Mouse (Mus musculus) T-helper 17 cell (primary cell): Measurements from ENCODE around the gene Tmsb15l.
"Not testable (repeated sequence)": the region's sequence is repeated elsewhere in the genome, so short reads cannot be mapped to it uniquely, and the experiment has no call there.

Experiments used
- in situ Hi-C, 2 experiments: fragments of 300-600 bp; cut with MboI, MseI; formaldehyde crosslinking; loops; 1 replicate in 1 of 2; 2 replicates in 1 of 2; pipeline ENCODE4 v1.15.1; 2025; ENCODE audit warnings: high pct_unique_total_duplicates in 2 of 2

Tmsb15l gene

DNA sequence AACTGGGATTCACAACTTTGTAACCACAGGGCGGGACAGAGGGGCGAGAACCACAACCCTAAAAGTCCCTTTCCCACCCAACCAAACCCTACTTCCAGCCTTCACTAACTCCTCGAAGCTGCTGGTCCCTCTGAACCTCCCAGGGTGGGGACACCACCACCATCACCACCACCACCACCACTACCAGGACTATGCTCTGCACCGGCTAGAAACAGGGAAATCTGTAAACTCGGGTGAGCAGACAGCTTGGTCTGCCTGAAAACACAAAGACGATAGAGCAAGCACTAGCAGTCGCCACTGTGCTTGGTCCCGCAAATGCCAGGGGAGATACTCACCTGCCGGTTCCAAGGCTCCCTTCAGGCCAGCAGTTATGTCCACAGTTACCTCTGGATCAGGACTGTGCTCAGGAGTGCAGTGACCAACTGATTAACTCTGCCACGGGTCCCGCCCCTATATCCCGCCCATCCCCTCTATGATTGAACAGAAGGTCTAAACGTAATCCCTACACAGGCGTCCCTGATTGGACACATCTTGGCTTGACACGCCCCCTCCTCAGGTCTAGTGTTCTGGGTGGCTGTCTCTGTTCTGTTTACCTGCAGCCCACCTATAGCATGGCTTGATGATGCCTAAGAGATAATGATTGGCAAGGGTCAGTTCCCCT, at the start of gene Tmsb15l, which contains the start of gene Tmsb15b1:
Gene Tmsb15l (minus strand): TSS at position 446 of the 661 bp plus-strand sequence.
Gene Tmsb15b1 (minus strand): TSS at position 451 of the 661 bp plus-strand sequence.
- in situ Hi-C loops = no loop called here

DNA sequence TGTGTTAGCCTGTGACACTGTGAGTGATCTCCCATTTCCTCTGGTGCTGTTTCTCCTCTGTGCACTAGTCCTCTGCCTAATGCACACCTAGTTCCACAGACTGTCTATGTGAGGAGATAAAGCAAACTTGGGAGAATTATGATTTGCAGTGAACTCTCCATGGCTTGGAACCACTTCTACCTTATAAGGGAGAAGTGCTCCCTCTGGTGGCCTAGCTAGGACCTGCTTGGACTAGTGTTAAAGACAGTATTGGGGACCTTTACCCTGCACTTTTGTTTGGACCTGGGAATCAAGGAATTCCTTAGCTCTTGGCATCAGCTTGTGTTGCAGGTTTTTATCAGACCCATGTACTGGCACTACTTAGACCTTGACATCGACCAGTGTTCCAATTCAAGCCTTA, 42.6 kb upstream of the Tmsb15l start:
- in situ Hi-C loops = loop anchor here in 1 of 2 experiments (10.0 kb wide), 2 partner anchors 275 to 415 kb away; partner anchors contain the start of gene Morf4l2

GRCm38 (mm10) chrX:137017668-137018067, 41.0 kb upstream of the Tmsb15l start:
- in situ Hi-C loops = loop anchor here in 1 of 2 experiments (10.0 kb wide), 2 partner anchors 273 to 413 kb away; partner anchors contain the start of gene Morf4l2

DNA sequence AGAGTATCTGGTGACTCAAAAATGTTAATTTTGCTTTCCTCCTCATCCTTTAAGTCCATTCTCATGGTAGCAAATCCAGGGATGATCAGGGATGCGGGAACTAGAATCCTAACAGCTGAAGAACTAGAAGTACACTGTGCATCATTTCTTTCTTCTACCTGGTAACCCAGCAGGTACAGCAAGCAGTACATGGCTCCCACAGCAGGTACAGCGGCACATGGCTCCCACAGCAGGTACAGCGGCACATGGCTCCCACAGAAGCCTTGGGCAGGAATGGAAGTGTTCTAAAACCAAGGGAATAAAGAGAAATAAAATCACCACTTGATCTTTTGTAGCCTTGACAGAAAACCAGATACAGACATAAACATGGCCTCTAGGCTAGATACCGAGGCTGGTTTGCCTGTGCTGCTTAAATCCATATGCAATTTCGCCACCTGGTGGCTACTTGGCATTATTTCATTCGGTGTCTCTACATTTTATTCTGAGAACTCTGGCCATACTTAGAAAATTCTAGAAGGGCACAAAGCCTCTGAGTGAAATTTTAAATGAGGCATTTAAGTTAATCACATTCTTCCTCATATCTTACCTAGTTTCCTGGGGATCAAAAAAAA, 38.5 kb upstream of the Tmsb15l start:
- in situ Hi-C loops = loop anchor here in 1 of 2 experiments (10.0 kb wide), 2 partner anchors 270 to 410 kb away; partner anchors contain the start of gene Morf4l2

- in situ Hi-C loops = no loop called here
Observed at GRCm38 (mm10) chrX:136996256-136996655, 19.6 kb upstream of the Tmsb15l start.

DNA sequence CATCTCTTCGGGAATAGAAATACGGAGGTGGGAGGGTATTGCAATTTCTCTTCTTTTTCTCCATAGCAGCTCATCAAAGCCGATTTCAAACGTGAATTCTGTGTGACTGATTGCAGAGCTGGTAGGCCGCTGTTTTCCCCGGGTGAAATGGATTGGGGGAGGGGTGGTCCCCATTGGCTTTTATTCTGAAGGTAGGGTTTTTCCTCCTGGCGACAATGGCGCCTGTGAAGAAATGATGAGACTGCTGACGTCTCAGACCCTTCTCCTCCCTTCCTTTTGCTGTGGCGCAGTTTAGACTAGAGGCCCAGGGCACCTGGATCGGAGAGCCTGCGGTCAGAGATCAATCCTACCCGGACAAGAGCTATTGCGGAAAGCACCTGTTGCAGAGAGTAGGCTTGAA, 17.0 kb upstream of the Tmsb15l start:
- in situ Hi-C loops = no loop called here

DNA sequence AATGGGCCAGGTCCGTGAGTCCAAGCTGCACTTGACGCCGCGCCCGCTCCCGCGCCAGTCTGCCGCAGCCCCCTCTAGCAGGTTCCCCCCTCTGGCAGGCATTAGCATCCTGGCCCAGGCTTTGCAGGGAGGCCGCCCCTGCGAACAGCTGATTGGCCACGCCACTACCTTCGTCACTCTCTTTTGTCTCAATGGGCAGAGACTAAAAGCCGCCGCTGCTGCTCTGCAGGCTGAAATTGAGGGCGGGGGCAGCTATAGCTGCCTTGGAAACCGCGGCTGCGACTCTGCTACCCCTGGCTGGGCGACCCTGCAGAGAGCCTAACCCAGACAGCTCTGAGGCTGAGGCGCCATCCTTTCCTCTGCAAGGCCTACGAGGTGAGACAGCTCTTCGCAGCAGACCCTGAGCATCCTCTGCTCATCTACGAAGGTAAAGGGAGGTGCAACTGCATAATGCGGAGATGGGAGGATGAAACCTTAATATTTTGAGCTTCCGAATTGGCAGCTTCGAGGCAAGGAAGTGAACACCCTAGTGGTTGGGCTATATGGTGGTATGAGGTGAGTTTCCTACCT, 16.4 kb upstream of the Tmsb15l start, which contains the start of gene Zcchc18:
Gene Zcchc18 (plus strand): TSS at position 178 of the 570 bp plus-strand sequence.
- in situ Hi-C loops = no loop called here

GRCm38 (mm10) chrX:136992191-136992965, 15.7 kb upstream of the Tmsb15l start:
- in situ Hi-C loops = no loop called here

GRCm38 (mm10) chrX:136991274-136991673, 14.6 kb upstream of the Tmsb15l start:
- in situ Hi-C loops = no loop called here

- in situ Hi-C loops = no loop called here
Observed at GRCm38 (mm10) chrX:136986039-136986438, 9.4 kb upstream of the Tmsb15l start.

DNA sequence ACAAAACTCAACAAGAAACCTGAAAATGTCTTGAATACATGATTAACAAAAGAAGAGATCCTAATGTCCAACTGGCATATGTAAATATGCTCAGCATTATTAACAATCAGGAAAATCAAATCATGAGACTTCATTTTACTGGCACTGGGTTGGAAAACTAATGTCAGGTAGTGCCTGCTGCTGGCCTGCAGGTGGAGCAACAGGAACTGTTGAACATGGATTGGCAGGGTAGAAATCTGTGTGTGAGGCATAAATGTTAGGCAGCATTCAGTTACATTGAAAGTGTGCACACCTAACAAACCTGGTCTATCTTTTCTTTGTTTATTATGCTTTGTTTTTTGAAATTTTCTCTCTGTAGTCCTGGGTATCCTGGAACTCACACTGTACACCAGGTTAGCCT, 1.9 kb upstream of the Tmsb15l start:
- in situ Hi-C loops = no loop called here

GRCm38 (mm10) chrX:136975397-136975796, 1.3 kb downstream of the Tmsb15l start, which contains the start of gene Tmsb15b2:
Gene Tmsb15b2, minus strand, starts transcription at chrX:136975497.
- in situ Hi-C loops = not testable (repeated sequence)

GRCm38 (mm10) chrX:136959688-136960087, 17.0 kb downstream of the Tmsb15l start:
- in situ Hi-C loops = no loop called here

DNA sequence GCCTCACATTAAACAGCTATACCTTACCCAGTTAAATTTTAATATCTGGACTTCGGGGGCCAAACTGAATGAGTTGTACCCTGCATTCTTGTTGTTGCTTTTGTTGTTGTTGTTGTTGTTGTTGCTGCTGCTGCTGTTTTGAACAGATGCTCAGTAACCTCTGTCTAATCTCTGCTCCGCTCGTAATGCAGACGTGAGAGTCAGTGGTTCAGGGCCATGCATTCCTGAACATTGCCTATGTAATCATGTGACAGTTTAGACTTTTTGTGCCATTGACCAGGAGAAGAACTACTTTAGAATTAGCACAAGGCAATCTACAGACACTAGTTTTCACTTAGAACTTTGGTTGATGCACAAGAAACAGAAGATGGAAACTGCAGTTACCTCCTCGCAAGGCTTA, 18.4 kb downstream of the Tmsb15l start:
- in situ Hi-C loops = not testable (repeated sequence)

GRCm38 (mm10) chrX:136957583-136958279, 18.9 kb downstream of the Tmsb15l start:
- in situ Hi-C loops = not testable (repeated sequence)

- in situ Hi-C loops = no loop called here
Observed at GRCm38 (mm10) chrX:136937985-136938384, 38.7 kb downstream of the Tmsb15l start.

DNA sequence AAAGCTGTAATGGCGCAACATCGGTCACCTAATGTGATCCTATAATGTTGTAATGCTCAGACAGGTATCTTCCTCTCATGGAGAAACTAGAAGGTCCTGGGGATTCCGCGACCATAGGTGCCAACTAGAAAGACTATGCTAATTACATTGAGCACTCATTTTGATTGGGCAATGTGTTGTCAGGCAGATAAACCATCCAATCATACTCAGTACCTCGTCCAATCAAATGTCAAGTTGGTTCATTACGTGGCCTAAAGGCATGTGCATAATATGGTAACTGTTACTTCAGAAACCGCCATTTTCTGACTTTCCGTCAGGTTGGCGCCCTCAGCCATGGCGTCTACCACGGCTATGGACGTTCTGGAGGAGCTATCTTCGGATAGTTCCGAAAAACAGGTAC, 49.6 kb downstream of the Tmsb15l start, which contains the start of gene H2bfm:
Gene H2bfm (plus strand): TSS at position 295 of the 400 bp plus-strand sequence.
- in situ Hi-C loops = no loop called here

GRCm38 (mm10) chrX:136925863-136926262, 50.8 kb downstream of the Tmsb15l start:
- in situ Hi-C loops = no loop called here
